Mouse (Mus musculus) adrenal gland, postnatal 4 days (tissue): Measurements from ENCODE around the gene Vmn1r60. TPM values are rescaled to one million over a fixed set of nuclear protein-coding genes. Genes with fewer than 3 reads are reported as not detected.
"Not testable (repeated sequence)": the region's sequence is repeated elsewhere in the genome, so short reads cannot be mapped to it uniquely, and the experiment has no call there.

Experiments
- DNase-seq, 2 experiments: peaks; one replicate each; pipeline ENCODE4 v3.0.0; 2021 to 2022; ENCODE audit warnings: low spot score in 2 of 2, mixed read lengths in 2 of 2
- long read RNA-seq, 2 experiments: library from polyadenylated mRNA; stranded (forward); transcript quantifications; one replicate each; pipeline ENCODE4 v2.0.0; 2021
- total RNA-seq, 2 experiments: library from RNA; stranded (reverse); gene quantifications; 2 replicates each; pipeline ENCODE4 v1.2.3; 2021

Vmn1r60 gene
- total RNA-seq = not detected
- long read RNA-seq, experiment 1 = 0 reads
- long read RNA-seq, experiment 2 = 0 reads

DNA sequence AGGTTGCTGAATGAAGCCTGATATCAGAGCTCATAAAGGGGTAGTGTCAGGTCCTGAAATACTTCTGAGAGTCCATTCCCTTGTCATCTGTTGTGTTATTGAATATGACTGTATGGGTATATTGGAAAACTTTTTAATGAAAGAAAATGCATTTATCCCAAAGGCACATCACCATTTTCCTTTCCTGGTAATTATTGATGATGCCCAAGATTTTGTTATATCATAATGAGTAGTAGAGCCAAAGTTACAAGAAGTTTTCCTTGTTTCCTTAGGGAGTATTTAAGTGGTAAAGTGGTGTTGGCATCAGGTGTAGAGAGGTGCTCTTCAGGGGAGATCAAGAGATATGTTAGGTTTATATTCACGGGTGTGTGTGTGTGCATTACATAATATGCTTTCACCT is at the start of gene Vmn1r60:
TSS of gene Vmn1r60 (minus strand) at position 101 of the 400 bp plus-strand sequence.
- not testable (repeated sequence) for DNase-seq

DNA sequence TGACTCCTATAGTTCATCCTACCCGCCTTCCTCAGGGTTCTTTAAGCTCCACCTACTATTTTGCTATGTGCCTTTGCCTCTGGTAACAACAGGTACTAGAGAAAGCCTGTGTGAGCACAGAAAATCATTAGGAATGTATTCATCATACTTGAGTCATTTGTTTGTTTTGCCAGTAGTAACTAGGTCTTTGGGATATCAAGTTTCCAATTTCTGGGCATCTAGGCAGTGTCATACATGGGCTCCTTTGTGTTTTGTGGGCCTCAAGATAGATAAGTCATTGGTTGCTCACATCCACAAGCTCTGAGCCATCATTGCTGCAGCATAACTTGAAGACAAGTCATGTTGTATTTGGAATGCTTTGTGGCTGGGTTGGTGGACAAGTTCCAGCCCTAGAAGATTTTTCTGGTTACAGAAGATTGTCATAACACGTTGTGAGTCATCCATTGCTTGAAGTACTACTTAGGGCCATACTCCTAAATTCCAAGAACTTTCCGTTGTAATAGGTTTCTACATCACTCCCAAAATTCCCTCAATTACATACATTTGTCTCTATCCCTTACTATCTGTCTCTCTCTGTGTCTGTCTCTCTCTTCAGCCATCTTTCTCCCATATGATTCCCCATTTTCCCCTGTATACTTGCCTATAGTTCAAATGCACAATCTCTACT is 6.2 kb downstream of the Vmn1r60 start:
- not testable (repeated sequence) for DNase-seq

DNA sequence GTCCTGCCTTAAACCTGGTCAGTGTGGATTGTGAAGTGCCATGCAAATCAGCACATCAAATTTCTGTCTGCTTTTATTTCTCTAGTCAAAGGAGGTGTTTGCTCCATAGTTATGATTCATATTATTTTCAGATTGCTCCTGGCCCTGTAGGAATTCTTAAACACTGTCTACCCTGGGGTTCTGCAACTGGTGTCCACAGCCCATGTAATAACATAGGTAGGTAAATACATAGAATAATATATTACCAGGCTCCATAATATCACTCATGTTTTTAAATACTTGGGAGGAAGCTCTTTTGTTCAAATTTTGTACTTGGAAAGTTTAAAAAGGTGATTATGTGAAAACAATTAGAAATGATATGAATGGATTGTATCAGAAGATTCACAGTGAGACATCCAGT is 53.3 kb downstream of the Vmn1r60 start, which contains the start of gene Vmn2r28:
TSS of gene Vmn2r28 (minus strand) at position 101 of the 400 bp plus-strand sequence.
- DNase-seq = not testable (repeated sequence)

Other genes starting within 250 kb of the Vmn1r60 start
- not detected for gene Gm5065, start 196.8 kb downstream of the Vmn1r60 start, total RNA-seq
- not detected for gene Nlrp2, start 196.3 kb downstream of the Vmn1r60 start, total RNA-seq
- gene Vmn1r58, start 133.9 kb downstream of the Vmn1r60 start, total RNA-seq = not detected
- not detected for gene Vmn1r59, start 90.5 kb downstream of the Vmn1r60 start, total RNA-seq
- not detected for gene Vmn2r28, start 53.4 kb downstream of the Vmn1r60 start, total RNA-seq
- not detected for gene Vmn1r61, start 66.0 kb upstream of the Vmn1r60 start, total RNA-seq
- gene Vmn1r62, start 126.3 kb upstream of the Vmn1r60 start, total RNA-seq = not detected